8 mouse cellular contexts compared by ENCODE assay signal in the genomic region with DNA sequence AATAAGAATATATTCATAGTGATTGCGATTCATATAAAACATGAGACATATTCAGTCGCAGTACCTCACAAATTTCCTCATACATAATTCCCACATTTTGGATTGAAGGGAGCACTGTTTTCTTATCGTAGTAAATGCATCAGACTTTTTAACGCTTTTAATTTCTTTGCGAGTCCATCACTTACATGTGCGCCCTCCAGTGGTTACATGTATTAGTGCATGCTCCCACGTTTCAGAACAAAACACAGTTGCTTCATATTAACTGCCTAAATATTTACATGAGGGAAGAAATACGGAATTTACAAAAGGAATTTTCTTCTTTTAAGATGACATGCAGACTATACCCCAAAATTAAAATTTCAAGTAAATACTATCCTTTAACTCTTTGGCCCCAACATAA. TPM values are rescaled to one million over a fixed set of nuclear protein-coding genes. Genes with fewer than 3 reads are reported as not detected.
DNase-seq lines count a peak whose midpoint lies in the region; ATAC-seq and TF ChIP-seq lines count a peak whose summit lies in the region.

No protein-coding gene starts in this region.

- DNase-seq in heart, postnatal 36 days = peak; percentile 4 to 20
- peak; percentile 17 for DNase-seq in right cerebral cortex, postnatal 14 days
- DNase-seq in right cerebral cortex, postnatal 25 days = no peak
- peak; percentile 71 for DNase-seq in brain, embryonic 14.5 days (ENCODE audit: low read depth)
- peak; percentile 37 for DNase-seq in lung, postnatal 10 days
- DNase-seq in urinary bladder, postnatal 4 days (ENCODE audit: low spot score in 2 of 2) = no peak

- no peak overlapping the region for H3K4me2 ChIP-seq in heart, embryonic 11.5 days

- no peaks in the 10 kb centered on the region for H3K4me1 ChIP-seq in heart, embryonic 11.5 days (ENCODE audit: control insufficient read depth, insufficient read depth, low read length)

- H3K9me3 ChIP-seq in heart, embryonic 11.5 days (replicated peaks; ENCODE audit: control insufficient read depth, low read length) = no peaks in the 10 kb centered on the region

- no peak for TF ChIP-seq POLR2A in brain, embryonic 14.5 days (IDR thresholded peaks at IDR 0.05; ENCODE audit: borderline replicate concordance, extremely low read depth, insufficient read depth, insufficient read length, poor library complexity, severe bottlenecking)

- H3K27ac ChIP-seq in heart, embryonic 11.5 days (ENCODE audit: low read depth, low read length) = no peak overlapping the region

- H3K4me3 ChIP-seq in heart, embryonic 11.5 days (ENCODE audit: low read depth, low read length) = no peak overlapping the region

- no peak for ATAC-seq in heart, embryonic 11.5 days (replicated peaks; ENCODE audit: insufficient number of reproducible peaks, low FRiP score, low TSS enrichment)
- no peak for ATAC-seq in inflammation-experienced regulatory T-cells, adult 6 months

- H3K36me3 ChIP-seq in heart, embryonic 11.5 days (ENCODE audit: control insufficient read depth, insufficient read depth, low read length) = no peaks in the 10 kb centered on the region

- H3K9ac ChIP-seq in heart, embryonic 11.5 days (ENCODE audit: low read depth, low read length) = no peak overlapping the region

- 24% methylated on average over 8 of the region's 8 CpGs for WGBS in heart, embryonic 11.5 days (ENCODE audit: insufficient replicate concordance)

- peak; percentile 57; the same call in 1 of the 2 replicates for TF ChIP-seq CTCF in brain, embryonic 14.5 days (IDR thresholded peaks at IDR 0.05; ENCODE audit: borderline replicate concordance, extremely low read depth, insufficient read depth, insufficient read length)

- H3K27me3 ChIP-seq in heart, embryonic 11.5 days (ENCODE audit: control insufficient read depth, insufficient read depth, low read length) = no peaks in the 10 kb centered on the region

- intact Hi-C loops in heart, postnatal 36 days (cut with DNase I) = no loop called here

RNA-seq across cellular contexts. Expression of a gene that starts 8.4 kb away (rescaled TPM):
- under 1 TPM; 0.14 to 0.33 TPM for total RNA-seq in heart, postnatal 36 days (2021)
- polyA plus RNA-seq in heart, embryonic 11.5 days (2014; fragmentation: Nextera tagmentation; extraction: Ambion mirVana) = 2.9 and 3.7 TPM in 2 replicates
- polyA plus RNA-seq in brain, embryonic 14.5 days (2012; rRNA removed) = 17.2 and 23.3 TPM in 2 replicates
- not detected for polyA plus RNA-seq in inflammation-experienced regulatory T-cells, adult 6 months (2017; shearing (Covaris generic))

RNA-seq across cellular contexts. Expression of a gene that starts 36.0 kb away (rescaled TPM):
- under 1 TPM; 0.86 to 0.92 TPM for total RNA-seq in heart, postnatal 36 days (2021)
- 12.3 and 14.6 TPM in 2 replicates for polyA plus RNA-seq in heart, embryonic 11.5 days (2014; fragmentation: Nextera tagmentation; extraction: Ambion mirVana)
- 9.0 and 10.1 TPM in 2 replicates for polyA plus RNA-seq in brain, embryonic 14.5 days (2012; rRNA removed)
- polyA plus RNA-seq in inflammation-experienced regulatory T-cells, adult 6 months (2017; shearing (Covaris generic)) = not detected

RNA-seq across cellular contexts. Expression of a gene that starts 51.5 kb away (rescaled TPM):
- total RNA-seq in heart, postnatal 36 days (2021) = not detected
- 0.51 and 0.93 TPM in 2 replicates for polyA plus RNA-seq in heart, embryonic 11.5 days (2014; fragmentation: Nextera tagmentation; extraction: Ambion mirVana)
- 71.9 and 93.0 TPM in 2 replicates for polyA plus RNA-seq in brain, embryonic 14.5 days (2012; rRNA removed)
- not detected for polyA plus RNA-seq in inflammation-experienced regulatory T-cells, adult 6 months (2017; shearing (Covaris generic))

Comparison
In these comparisons a context has a peak if more than half of its experiments do, and no peak if none do; other contexts are left out.
1. DNase-seq: peak in heart, postnatal 36 days (2 of 2), right cerebral cortex, postnatal 14 days (single experiment), brain, embryonic 14.5 days (single experiment) and lung, postnatal 10 days (single experiment); none in right cerebral cortex, postnatal 25 days (single experiment) and urinary bladder, postnatal 4 days (0 of 2).
2. RNA of a gene that starts 36.0 kb away (polyA plus RNA-seq): 12.3 to 14.6 TPM in heart, embryonic 11.5 days and 9.0 to 10.1 TPM in brain, embryonic 14.5 days; not detected in inflammation-experienced regulatory T-cells, adult 6 months; every median in the first group is over 10 times any median in the second.
3. RNA of a gene that starts 51.5 kb away (polyA plus RNA-seq): 71.9 to 93.0 TPM in brain, embryonic 14.5 days; 0.51 to 0.93 TPM in heart, embryonic 11.5 days and not detected in inflammation-experienced regulatory T-cells, adult 6 months; every median in the first group is over 10 times any median in the second.